Mouse (Mus musculus) brain, embryonic 18.5 days (tissue): ENCODE measurements around the gene Traip.

ENCODE experiments used
- DNase-seq: peaks from one replicate; pipeline ENCODE4 v3.0.0-alpha.2; 2012; ENCODE audit warnings: low read depth, low spot score

Traip gene

GRCm38 (mm10) chr9:107970311-107970710 lies 20.4 kb downstream of the Traip start:
- DNase-seq, result no peak

GRCm38 (mm10) chr9:107971690-107972541 lies 22.0 kb downstream of the Traip start:
- no peak for DNase-seq

GRCm38 (mm10) chr9:107974491-107975171 lies 24.7 kb downstream of the Traip start:
- no peak for DNase-seq

GRCm38 (mm10) chr9:107975399-107976386 lies 25.8 kb downstream of the Traip start, which contains the start of gene Uba7:
TSS of gene Uba7 (plus strand) at chr9:107975505.
- DNase-seq, result no peak

GRCm38 (mm10) chr9:107978815-107979214 lies 28.9 kb downstream of the Traip start:
- DNase-seq, result no peak

- no peak for DNase-seq
These were observed 32.0 kb downstream of the Traip start for GRCm38 (mm10) chr9:107981684-107982605.

GRCm38 (mm10) chr9:107982681-107983346 lies 32.9 kb downstream of the Traip start, which contains the start of gene Gm20661:
TSS of gene Gm20661 (plus strand) at chr9:107983058.
- no peak for DNase-seq

- no peak for DNase-seq
These were observed 33.5 kb downstream of the Traip start for GRCm38 (mm10) chr9:107983421-107983890.

GRCm38 (mm10) chr9:107984052-107984753 lies 34.3 kb downstream of the Traip start:
- no peak for DNase-seq

- DNase-seq, result no peak
These were observed 34.8 kb downstream of the Traip start for GRCm38 (mm10) chr9:107984754-107985055.

GRCm38 (mm10) chr9:107985131-107986119 lies 35.5 kb downstream of the Traip start, which contains the start of gene Inka1:
TSS of gene Inka1 (minus strand) at chr9:107985879.
- DNase-seq, result no peak

GRCm38 (mm10) chr9:107986376-107986775 lies 36.4 kb downstream of the Traip start:
- no peak for DNase-seq

- DNase-seq, result no peak
These were observed 38.0 kb downstream of the Traip start for GRCm38 (mm10) chr9:107987950-107988349.

GRCm38 (mm10) chr9:107992197-107992596 lies 42.3 kb downstream of the Traip start, which contains the start of gene Cdhr4:
TSS of gene Cdhr4 (plus strand) at chr9:107992497.
- DNase-seq, result no peak

- DNase-seq, result no peak
These were observed 43.1 kb downstream of the Traip start for GRCm38 (mm10) chr9:107993013-107993412.

GRCm38 (mm10) chr9:107994464-107994863 lies 44.5 kb downstream of the Traip start:
- DNase-seq, result no peak

- no peak for DNase-seq
These were observed 45.6 kb downstream of the Traip start for GRCm38 (mm10) chr9:107995513-107995912.

GRCm38 (mm10) chr9:107996049-107996448 lies 46.1 kb downstream of the Traip start, which contains the start of gene Gm20662:
TSS of gene Gm20662 (plus strand) at chr9:107996349.
- no peak for DNase-seq
